In genomic region chr4:70776273-70776672, GRCm38 (mm10) we compare ENCODE assay signal across 16 mouse cellular contexts.
"Had no signal": no experiment of that assay in that cellular context is flagged by ENCODE, and none has a peak within 500 bp of the region (broad histone marks: within the 10 kb centered on the region; RNA-seq: fewer than 3 reads in every experiment).

No protein-coding gene starts in this region.

- DNase-seq: heart, postnatal 10 days; heart, postnatal 14 days; heart, postnatal 36 days; heart, postnatal 4 days; kidney, adult 11 months; kidney, adult 18-20 months; kidney, adult 2 months; kidney, adult 8-10 months; kidney, adult 9 months; kidney, postnatal 10 days; kidney, postnatal 14 days; kidney, postnatal 25 days; kidney, postnatal 36 days; kidney, postnatal 4 days; layer of hippocampus, adult 9-11 months; layer of hippocampus, postnatal 36 days had no signal
